Mouse (Mus musculus): ENCODE data around the gene Cib1. TPM values are rescaled to one million over a fixed set of nuclear protein-coding genes. Genes with fewer than 3 reads are reported as not detected.

Cib1 gene
- polyA plus RNA-seq (2015; fragmentation: Nextera tagmentation; extraction: Ambion mirVana), result 69.9 and 71.1 TPM in 2 replicates

GRCm38 (mm10) chr7:80232489-80233029 lies at the start of gene Cib1, which contains the start of gene Gdpgp1:
Cib1 (minus strand) TSS chr7:80232813.
Gdpgp1 (plus strand) TSS chr7:80232865.
- Histone ChIP-seq H3K9ac (peak within 1 kb of the TSS; percentile 83), H3K4me2 (peak within 1 kb of the TSS; percentile 87), H3K36me3 (peaks cover 10% of the 10 kb centered on the region), H3K27ac (peak within 1 kb of the TSS; percentile 63), H3K27me3 (0 out of 2 replicates have a peak, but pooled peaks cover 4% of the 10 kb centered on the region), H3K4me1 (peaks cover 25% of the 10 kb centered on the region), H3K9me3 (no peaks in the 10 kb centered on the region), H3K4me3 (peak within 1 kb of the TSS; percentile 72)
- peak; percentile 97 for ATAC-seq (ENCODE audit: insufficient number of reproducible peaks, insufficient read depth, low FRiP score, low TSS enrichment, low read depth)
- WGBS, result under 1% methylated on average over 56 of the region's 56 CpGs

GRCm38 (mm10) chr7:80281646-80282045 lies 49.0 kb upstream of the Cib1 start:
- peaks cover 76% of the 10 kb centered on the region for H3K36me3 ChIP-seq
- no peaks in the 10 kb centered on the region for H3K4me1 ChIP-seq
- no peak overlapping the region for H3K27ac ChIP-seq
- H3K9ac ChIP-seq, result no peak overlapping the region
- H3K4me3 ChIP-seq, result no peak overlapping the region
- no peaks in the 10 kb centered on the region for H3K27me3 ChIP-seq
- 83% methylated on average over 3 of the region's 3 CpGs for WGBS
- ATAC-seq (ENCODE audit: insufficient number of reproducible peaks, insufficient read depth, low FRiP score, low TSS enrichment, low read depth), result no peak
- no peaks in the 10 kb centered on the region for H3K9me3 ChIP-seq
- no peak overlapping the region for H3K4me2 ChIP-seq

- WGBS, result 89% methylated on average over 2 of the region's 2 CpGs
- H3K36me3 ChIP-seq, result peaks cover 76% of the 10 kb centered on the region
Measured at GRCm38 (mm10) chr7:80280998-80281397, 48.4 kb upstream of the Cib1 start.

GRCm38 (mm10) chr7:80280032-80280431 lies 47.4 kb upstream of the Cib1 start:
- no peak overlapping the region for H3K4me3 ChIP-seq
- peaks cover 74% of the 10 kb centered on the region for H3K36me3 ChIP-seq
- 89% methylated on average over 10 of the region's 10 CpGs for WGBS
- no peaks in the 10 kb centered on the region for H3K27me3 ChIP-seq
- H3K9me3 ChIP-seq, result peaks cover 3% of the 10 kb centered on the region
- H3K9ac ChIP-seq, result no peak overlapping the region
- H3K4me1 ChIP-seq, result no peaks in the 10 kb centered on the region
- no peak overlapping the region for H3K4me2 ChIP-seq
- no peak overlapping the region for H3K27ac ChIP-seq
- no peak for ATAC-seq (ENCODE audit: insufficient number of reproducible peaks, insufficient read depth, low FRiP score, low TSS enrichment, low read depth)

More at GRCm38 (mm10) chr7:80280998-80281397, 48.4 kb upstream of the Cib1 start:
- no peaks in the 10 kb centered on the region for H3K4me1 ChIP-seq
- no peaks in the 10 kb centered on the region for H3K9me3 ChIP-seq
- no peak overlapping the region for H3K4me2 ChIP-seq
- H3K9ac ChIP-seq, result no peak overlapping the region
- no peak overlapping the region for H3K27ac ChIP-seq
- H3K4me3 ChIP-seq, result no peak overlapping the region
- H3K27me3 ChIP-seq, result no peaks in the 10 kb centered on the region
- no peak for ATAC-seq (ENCODE audit: insufficient number of reproducible peaks, insufficient read depth, low FRiP score, low TSS enrichment, low read depth)

- H3K36me3 ChIP-seq, result peaks cover 78% of the 10 kb centered on the region
- H3K4me3 ChIP-seq, result no peak overlapping the region
- ATAC-seq (ENCODE audit: insufficient number of reproducible peaks, insufficient read depth, low FRiP score, low TSS enrichment, low read depth), result no peak
- H3K9me3 ChIP-seq, result peaks cover 13% of the 10 kb centered on the region
- 98% methylated on average over 4 of the region's 4 CpGs for WGBS
- H3K4me1 ChIP-seq, result no peaks in the 10 kb centered on the region
- H3K9ac ChIP-seq, result no peak overlapping the region
- no peak overlapping the region for H3K27ac ChIP-seq
- H3K4me2 ChIP-seq, result no peak overlapping the region
- no peaks in the 10 kb centered on the region for H3K27me3 ChIP-seq
Measured at GRCm38 (mm10) chr7:80276374-80276773, 43.8 kb upstream of the Cib1 start.

GRCm38 (mm10) chr7:80273456-80273855 lies 40.8 kb upstream of the Cib1 start:
- Histone ChIP-seq H3K4me1 (peaks cover 16% of the 10 kb centered on the region), H3K9ac (no peak overlapping the region), H3K27ac (no peak overlapping the region), H3K9me3 (peaks cover 13% of the 10 kb centered on the region), H3K36me3 (peaks cover 60% of the 10 kb centered on the region), H3K27me3 (no peaks in the 10 kb centered on the region), H3K4me3 (no peak overlapping the region), H3K4me2 (no peak overlapping the region)
- no peak for ATAC-seq (ENCODE audit: insufficient number of reproducible peaks, insufficient read depth, low FRiP score, low TSS enrichment, low read depth)
- WGBS, result 89% methylated on average over 2 of the region's 2 CpGs

- Histone ChIP-seq H3K4me2 (peak overlapping the region; percentile 93), H3K9ac (peak overlapping the region; percentile 86), H3K27ac (peak overlapping the region; percentile 75; the same call in 1 of the 2 replicates), H3K9me3 (peaks cover 7% of the 10 kb centered on the region), H3K4me1 (peaks cover 16% of the 10 kb centered on the region), H3K36me3 (peaks cover 48% of the 10 kb centered on the region), H3K4me3 (peak overlapping the region; percentile 86), H3K27me3 (no peaks in the 10 kb centered on the region)
- ATAC-seq (ENCODE audit: insufficient number of reproducible peaks, insufficient read depth, low FRiP score, low TSS enrichment, low read depth), result peak; percentile 46; the same call in 1 of the 2 replicates
- under 1% methylated on average over 23 of the region's 23 CpGs for WGBS
Measured at GRCm38 (mm10) chr7:80269751-80270255, 37.2 kb upstream of the Cib1 start.

- H3K9ac ChIP-seq, result peak within 1 kb of the TSS; percentile 86
- peaks cover under 1% of the 10 kb centered on the region; the same call in 1 of the 2 replicates for H3K9me3 ChIP-seq
- H3K4me3 ChIP-seq, result peak within 1 kb of the TSS; percentile 86
- ATAC-seq (ENCODE audit: insufficient number of reproducible peaks, insufficient read depth, low FRiP score, low TSS enrichment, low read depth), result peak; percentile 76; the same call in 1 of the 2 replicates
- WGBS, result 5% methylated on average over 21 of the region's 21 CpGs
- H3K36me3 ChIP-seq, result peaks cover 48% of the 10 kb centered on the region
- H3K27ac ChIP-seq, result peak within 1 kb of the TSS; percentile 75
- H3K4me1 ChIP-seq, result peaks cover 16% of the 10 kb centered on the region
- no peaks in the 10 kb centered on the region for H3K27me3 ChIP-seq
- H3K4me2 ChIP-seq, result peak within 1 kb of the TSS; percentile 93
Measured at GRCm38 (mm10) chr7:80268897-80269750, 36.5 kb upstream of the Cib1 start, which contains the start of gene Vps33b. Vps33b (plus strand) TSS chr7:80269649.

GRCm38 (mm10) chr7:80267764-80268163 lies 35.2 kb upstream of the Cib1 start:
- H3K27me3 ChIP-seq, result no peaks in the 10 kb centered on the region
- no peak overlapping the region for H3K4me3 ChIP-seq
- no peak overlapping the region for H3K4me2 ChIP-seq
- no peak overlapping the region for H3K9ac ChIP-seq
- no peak for ATAC-seq (ENCODE audit: insufficient number of reproducible peaks, insufficient read depth, low FRiP score, low TSS enrichment, low read depth)
- peaks cover 16% of the 10 kb centered on the region for H3K4me1 ChIP-seq
- H3K27ac ChIP-seq, result no peak overlapping the region
- peaks cover 42% of the 10 kb centered on the region for H3K36me3 ChIP-seq
- H3K9me3 ChIP-seq, result no peaks in the 10 kb centered on the region
- WGBS, result 67% methylated on average over 1 of the region's 1 CpGs

GRCm38 (mm10) chr7:80264606-80265005 lies 32.0 kb upstream of the Cib1 start:
- Histone ChIP-seq H3K4me1 (peaks cover 17% of the 10 kb centered on the region), H3K4me3 (no peak overlapping the region), H3K4me2 (no peak overlapping the region), H3K27ac (no peak overlapping the region), H3K9ac (no peak overlapping the region), H3K9me3 (no peaks in the 10 kb centered on the region), H3K27me3 (peaks cover 6% of the 10 kb centered on the region), H3K36me3 (peaks cover 38% of the 10 kb centered on the region)
- WGBS, result 93% methylated on average over 12 of the region's 12 CpGs
- no peak for ATAC-seq (ENCODE audit: insufficient number of reproducible peaks, insufficient read depth, low FRiP score, low TSS enrichment, low read depth)

- H3K36me3 ChIP-seq, result peaks cover 32% of the 10 kb centered on the region
- peaks cover 13% of the 10 kb centered on the region for H3K4me1 ChIP-seq
- H3K4me2 ChIP-seq, result peak overlapping the region; percentile 86
- under 1% methylated on average over 32 of the region's 32 CpGs for WGBS
- peak overlapping the region; percentile 83 for H3K27ac ChIP-seq
- peaks cover 33% of the 10 kb centered on the region for H3K27me3 ChIP-seq
- 0 out of 2 replicates have a peak, but pooled peaks have one; percentile 38 for ATAC-seq (ENCODE audit: insufficient number of reproducible peaks, insufficient read depth, low FRiP score, low TSS enrichment, low read depth)
- peak overlapping the region; percentile 89 for H3K4me3 ChIP-seq
- peak overlapping the region; percentile 91 for H3K9ac ChIP-seq
- no peaks in the 10 kb centered on the region for H3K9me3 ChIP-seq
Measured at GRCm38 (mm10) chr7:80261372-80261990, 28.9 kb upstream of the Cib1 start.
